Mouse (Mus musculus) embryonic facial prominence, embryonic 13.5 days (tissue): ENCODE data around the gene Casp3. TPM values are rescaled to one million over a fixed set of nuclear protein-coding genes. Genes with fewer than 3 reads are reported as not detected.

Experiments used
- ATAC-seq: fragments of 200-750 bp; cut with Nextera tagmentation; 2 replicates; pipeline ENCODE4 v1.8.0; 2017; ENCODE audit warnings: low read depth; ENCODE audit not compliant: insufficient number of reproducible peaks, insufficient read depth, low FRiP score, low TSS enrichment
- H3K27ac ChIP-seq: fragments of 300-500 bp; sonication (generic); 2 replicates; pipeline ENCODE4 v1.5.1; 2015; ENCODE audit warnings: moderate library complexity, mild to moderate bottlenecking, inconsistent platforms
- H3K27me3 ChIP-seq: fragments of 300-500 bp; sonication (generic); 2 replicates; pipeline ENCODE4 v1.6.1; 2015; ENCODE audit warnings: mild to moderate bottlenecking, inconsistent platforms
- H3K36me3 ChIP-seq: fragments of 300-500 bp; sonication (generic); 2 replicates; pipeline ENCODE4 v1.6.1; 2015; ENCODE audit warnings: mild to moderate bottlenecking, inconsistent platforms
- H3K4me1 ChIP-seq: fragments of 300-500 bp; sonication (generic); 2 replicates; pipeline ENCODE4 v1.6.1; 2015; ENCODE audit warnings: inconsistent platforms
- H3K4me2 ChIP-seq: fragments of 300-500 bp; sonication (generic); 2 replicates; pipeline ENCODE4 v1.6.1; 2015; ENCODE audit warnings: moderate library complexity, mild to moderate bottlenecking, inconsistent platforms
- H3K4me3 ChIP-seq: fragments of 300-500 bp; sonication (generic); 2 replicates; pipeline ENCODE4 v1.5.1; 2015; ENCODE audit warnings: mild to moderate bottlenecking, inconsistent platforms
- H3K9ac ChIP-seq: fragments of 300-500 bp; sonication (generic); 2 replicates; pipeline ENCODE4 v1.6.1; 2015; ENCODE audit warnings: mild to moderate bottlenecking, inconsistent platforms
- H3K9me3 ChIP-seq: fragments of 300-500 bp; sonication (generic); 2 replicates; pipeline ENCODE4 v1.6.1; 2016; ENCODE audit warnings: inconsistent platforms
- WGBS: fragments of 180-500 bp; shearing (Covaris S2); methylation state at CpG from one replicate; pipeline ENCODE4 v1.1.7; 2015; ENCODE audit warnings: mixed read lengths; 5-methylcytosine and 5-hydroxymethylcytosine counted together
- polyA plus RNA-seq: library from polyadenylated mRNA; unstranded; fragments of >200 nt; fragmentation: Nextera tagmentation; extraction: Ambion mirVana; gene quantifications from 2 replicates; pipeline ENCODE4 v1.2.1, GENCODE M21; 2015

Casp3 gene
- polyA plus RNA-seq, 1 experiment from 2014 or later, result 98.2 TPM

- Histone ChIP-seq H3K4me3 (no peak overlapping the region), H3K4me2 (peak overlapping the region; percentile 40), H3K27me3 (no peaks in the 10 kb centered on the region), H3K4me1 (peaks cover 20% of the 10 kb centered on the region), H3K9ac (no peak overlapping the region), H3K36me3 (peaks cover 3% of the 10 kb centered on the region; the same call in 1 of the 2 replicates), H3K27ac (peak overlapping the region; percentile 66), H3K9me3 (no peaks in the 10 kb centered on the region)
- ATAC-seq, result no peak
- 40% methylated on average over 4 of the region's 4 CpGs for WGBS
Measured at GRCm38 (mm10) chr8:46612913-46613312, 4.2 kb upstream of the Casp3 start.

GRCm38 (mm10) chr8:46613377-46613776 is 3.7 kb upstream of the Casp3 start:
- Histone ChIP-seq H3K27me3 (no peaks in the 10 kb centered on the region), H3K4me1 (peaks cover 20% of the 10 kb centered on the region), H3K9ac (0 out of 2 replicates have a peak overlapping the region, but pooled peaks have one; percentile 36), H3K9me3 (no peaks in the 10 kb centered on the region), H3K36me3 (peaks cover 3% of the 10 kb centered on the region; the same call in 1 of the 2 replicates), H3K4me2 (peak overlapping the region; percentile 31), H3K4me3 (no peak overlapping the region), H3K27ac (peak overlapping the region; percentile 66)
- no peak for ATAC-seq
- 7% methylated on average over 4 of the region's 4 CpGs for WGBS

- 76% methylated on average over 8 of the region's 8 CpGs for WGBS
- Histone ChIP-seq H3K4me3 (peak overlapping the region; percentile 80; the same call in 1 of the 2 replicates), H3K36me3 (no peaks in the 10 kb centered on the region), H3K4me1 (peaks cover 30% of the 10 kb centered on the region), H3K4me2 (peak overlapping the region; percentile 91), H3K27me3 (no peaks in the 10 kb centered on the region), H3K9ac (no peak overlapping the region), H3K9me3 (no peaks in the 10 kb centered on the region), H3K27ac (no peak overlapping the region)
- no peak for ATAC-seq
Measured at GRCm38 (mm10) chr8:46615936-46616335, 1.2 kb upstream of the Casp3 start.

GRCm38 (mm10) chr8:46617690-46618620 is 864 bp downstream of the Casp3 start:
- H3K4me1 ChIP-seq, result peaks cover 27% of the 10 kb centered on the region
- no peaks in the 10 kb centered on the region for H3K27me3 ChIP-seq
- peak overlapping the region; percentile 91 for H3K9ac ChIP-seq
- H3K36me3 ChIP-seq, result no peaks in the 10 kb centered on the region
- no peaks in the 10 kb centered on the region for H3K9me3 ChIP-seq
- H3K4me3 ChIP-seq, result peak overlapping the region; percentile 80
- peak overlapping the region; percentile 91 for H3K4me2 ChIP-seq
- under 1% methylated on average over 38 of the region's 38 CpGs for WGBS
- peak; percentile 26; the same call in 1 of the 2 replicates for ATAC-seq
- H3K27ac ChIP-seq, result peak overlapping the region; percentile 93

- 1% methylated on average over 10 of the region's 10 CpGs for WGBS
- Histone ChIP-seq H3K36me3 (no peaks in the 10 kb centered on the region), H3K9me3 (no peaks in the 10 kb centered on the region), H3K4me2 (peak overlapping the region; percentile 91), H3K27me3 (no peaks in the 10 kb centered on the region), H3K4me1 (peaks cover 19% of the 10 kb centered on the region), H3K27ac (no peak overlapping the region), H3K4me3 (peak overlapping the region; percentile 80), H3K9ac (peak overlapping the region; percentile 91)
- no peak for ATAC-seq
Measured at GRCm38 (mm10) chr8:46618639-46619320, 1.7 kb downstream of the Casp3 start.

- no peak overlapping the region for H3K9ac ChIP-seq
- H3K27ac ChIP-seq, result no peak overlapping the region
- H3K4me3 ChIP-seq, result no peak overlapping the region
- WGBS, result 71% methylated on average over 9 of the region's 9 CpGs
- no peaks in the 10 kb centered on the region for H3K36me3 ChIP-seq
- H3K27me3 ChIP-seq, result no peaks in the 10 kb centered on the region
- no peaks in the 10 kb centered on the region for H3K9me3 ChIP-seq
- no peak overlapping the region for H3K4me2 ChIP-seq
- no peak for ATAC-seq
- H3K4me1 ChIP-seq, result peaks cover 12% of the 10 kb centered on the region
Measured at GRCm38 (mm10) chr8:46622446-46623270, 5.6 kb downstream of the Casp3 start.

- no peak for ATAC-seq
- no peak overlapping the region for H3K4me3 ChIP-seq
- no peak overlapping the region for H3K4me2 ChIP-seq
- peaks cover 5% of the 10 kb centered on the region; the same call in 1 of the 2 replicates for H3K36me3 ChIP-seq
- 0 out of 2 replicates have a peak, but pooled peaks cover 2% of the 10 kb centered on the region for H3K4me1 ChIP-seq
- no peaks in the 10 kb centered on the region for H3K27me3 ChIP-seq
- WGBS, result 59% methylated on average over 1 of the region's 1 CpGs
- no peak overlapping the region for H3K9ac ChIP-seq
- H3K27ac ChIP-seq, result no peak overlapping the region
- H3K9me3 ChIP-seq, result no peaks in the 10 kb centered on the region
Measured at GRCm38 (mm10) chr8:46625166-46625565, 8.1 kb downstream of the Casp3 start.

- Histone ChIP-seq H3K4me1 (0 out of 2 replicates have a peak, but pooled peaks cover 2% of the 10 kb centered on the region), H3K4me2 (no peak overlapping the region), H3K9ac (no peak overlapping the region), H3K4me3 (no peak overlapping the region), H3K27me3 (no peaks in the 10 kb centered on the region), H3K9me3 (no peaks in the 10 kb centered on the region), H3K27ac (no peak overlapping the region), H3K36me3 (peaks cover 14% of the 10 kb centered on the region)
- ATAC-seq, result no peak
- 96% methylated on average over 5 of the region's 5 CpGs for WGBS
Measured at GRCm38 (mm10) chr8:46626642-46627041, 9.6 kb downstream of the Casp3 start.

- Histone ChIP-seq H3K4me1 (0 out of 2 replicates have a peak, but pooled peaks cover 2% of the 10 kb centered on the region), H3K9me3 (no peaks in the 10 kb centered on the region), H3K4me3 (no peak overlapping the region), H3K9ac (no peak overlapping the region), H3K4me2 (no peak overlapping the region), H3K36me3 (peaks cover 24% of the 10 kb centered on the region), H3K27me3 (no peaks in the 10 kb centered on the region), H3K27ac (no peak overlapping the region)
- WGBS, result 65% methylated on average over 7 of the region's 7 CpGs
- no peak for ATAC-seq
Measured at GRCm38 (mm10) chr8:46627881-46628280, 10.8 kb downstream of the Casp3 start.

GRCm38 (mm10) chr8:46628645-46629044 is 11.6 kb downstream of the Casp3 start:
- H3K4me1 ChIP-seq, result 0 out of 2 replicates have a peak, but pooled peaks cover 2% of the 10 kb centered on the region
- ATAC-seq, result no peak
- H3K4me3 ChIP-seq, result no peak overlapping the region
- H3K27me3 ChIP-seq, result no peaks in the 10 kb centered on the region
- no peak overlapping the region for H3K4me2 ChIP-seq
- H3K27ac ChIP-seq, result no peak overlapping the region
- H3K36me3 ChIP-seq, result peaks cover 32% of the 10 kb centered on the region
- no peaks in the 10 kb centered on the region for H3K9me3 ChIP-seq
- 98% methylated on average over 1 of the region's 1 CpGs for WGBS
- no peak overlapping the region for H3K9ac ChIP-seq

- Histone ChIP-seq H3K9ac (no peak overlapping the region), H3K4me2 (no peak overlapping the region), H3K4me3 (no peak overlapping the region), H3K36me3 (peaks cover 50% of the 10 kb centered on the region), H3K27me3 (no peaks in the 10 kb centered on the region), H3K9me3 (no peaks in the 10 kb centered on the region), H3K4me1 (no peaks in the 10 kb centered on the region), H3K27ac (no peak overlapping the region)
- 91% methylated on average over 3 of the region's 3 CpGs for WGBS
- no peak for ATAC-seq
Measured at GRCm38 (mm10) chr8:46630422-46630821, 13.3 kb downstream of the Casp3 start.
